Mouse (Mus musculus) monocyte, adult 5-6 weeks (primary cell): Measurements from ENCODE around the gene Olfr1388. TPM values are rescaled to one million over a fixed set of nuclear protein-coding genes. Genes with fewer than 3 reads are reported as not detected.
"Not testable (repeated sequence)": the region's sequence is repeated elsewhere in the genome, so short reads cannot be mapped to it uniquely, and the experiment has no call there.

Source experiments
- ATAC-seq: fragments of 153-309, 156-312 bp; replicated peaks from 2 replicates; pipeline ENCODE4 v1.8.0; 2017; ENCODE audit warnings: mild to moderate bottlenecking; ENCODE audit not compliant: low TSS enrichment, insufficient number of reproducible peaks, severe bottlenecking, poor library complexity, low FRiP score
- total RNA-seq: library from RNA; stranded (forward); fragments of 200-1000, 200-491, 200-594 nt; gene quantifications from 3 replicates; pipeline ENCODE4 v1.2.3, GENCODE M21; 2017

The Olfr1388 gene
- 0.68 TPM in 1 of 3 replicates, not detected in the others for total RNA-seq

- ATAC-seq, result no peak
Measured at GRCm38 (mm10) chr11:49436411-49436810, at the start of gene Olfr1388. Gene Olfr1388 (plus strand): TSS chr11:49436624.

DNA sequence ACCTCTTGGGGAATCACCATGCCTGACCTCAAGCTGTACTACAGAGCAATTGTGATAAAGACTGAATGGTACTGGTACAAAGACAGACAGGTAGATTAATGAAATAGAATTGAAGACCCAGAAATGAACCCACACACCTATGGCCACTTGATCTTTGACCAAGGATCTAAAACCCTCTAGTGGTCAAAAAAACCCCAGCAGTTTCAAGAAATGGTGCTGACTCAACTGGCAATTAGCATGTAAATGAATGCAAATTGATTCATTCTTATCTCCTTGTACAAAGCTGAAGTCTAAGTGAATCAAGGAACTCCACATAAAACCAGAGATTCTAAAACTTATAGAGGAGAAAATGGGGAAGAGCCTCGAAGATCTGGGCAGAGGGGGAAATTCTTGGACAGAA lies 43.7 kb upstream of the Olfr1388 start:
- not testable (repeated sequence) for ATAC-seq

- no peak for ATAC-seq
Measured at GRCm38 (mm10) chr11:49406784-49407183, 29.6 kb upstream of the Olfr1388 start.

DNA sequence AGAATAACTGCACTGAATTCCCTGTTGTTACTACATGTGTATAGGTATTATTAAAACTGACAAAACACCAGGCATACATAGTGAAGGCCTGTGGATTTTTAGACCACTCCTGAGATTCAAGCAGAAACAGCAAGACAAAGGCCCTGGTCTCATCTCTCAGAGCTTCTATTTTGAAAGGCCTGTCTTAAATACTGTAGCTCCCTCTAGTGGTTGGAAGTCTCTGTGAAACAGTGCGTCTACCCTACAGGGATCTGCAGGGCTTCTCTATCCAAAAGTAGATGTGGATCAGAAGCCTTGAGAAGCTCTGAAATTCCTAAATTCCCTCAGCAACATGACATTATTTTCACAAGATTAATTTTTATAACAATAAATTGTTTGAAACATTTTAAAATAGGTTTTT lies 25.9 kb upstream of the Olfr1388 start:
- ATAC-seq, result no peak

DNA sequence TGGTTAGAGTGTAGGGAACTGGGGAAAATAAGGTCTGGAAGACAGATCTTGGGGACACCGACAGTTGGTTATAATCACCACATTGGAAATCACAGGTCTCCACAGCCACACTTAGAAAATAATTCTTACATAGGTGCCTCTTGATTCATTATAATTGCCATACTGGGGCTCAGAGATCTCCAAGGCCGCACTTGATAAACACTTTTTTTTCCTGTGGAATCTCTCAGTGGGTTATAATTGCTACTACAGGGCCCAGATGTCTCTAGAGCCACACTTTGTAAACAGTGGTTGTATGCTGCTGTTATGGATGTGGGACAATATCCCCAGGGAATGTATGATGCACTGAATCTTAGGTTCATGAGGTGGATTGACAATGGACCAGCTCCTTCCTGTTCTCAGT lies 13.7 kb upstream of the Olfr1388 start, which contains the start of gene Olfr1389:
Gene Olfr1389 (plus strand): TSS at position 301 of the 400 bp plus-strand sequence.
- ATAC-seq, result no peak

DNA sequence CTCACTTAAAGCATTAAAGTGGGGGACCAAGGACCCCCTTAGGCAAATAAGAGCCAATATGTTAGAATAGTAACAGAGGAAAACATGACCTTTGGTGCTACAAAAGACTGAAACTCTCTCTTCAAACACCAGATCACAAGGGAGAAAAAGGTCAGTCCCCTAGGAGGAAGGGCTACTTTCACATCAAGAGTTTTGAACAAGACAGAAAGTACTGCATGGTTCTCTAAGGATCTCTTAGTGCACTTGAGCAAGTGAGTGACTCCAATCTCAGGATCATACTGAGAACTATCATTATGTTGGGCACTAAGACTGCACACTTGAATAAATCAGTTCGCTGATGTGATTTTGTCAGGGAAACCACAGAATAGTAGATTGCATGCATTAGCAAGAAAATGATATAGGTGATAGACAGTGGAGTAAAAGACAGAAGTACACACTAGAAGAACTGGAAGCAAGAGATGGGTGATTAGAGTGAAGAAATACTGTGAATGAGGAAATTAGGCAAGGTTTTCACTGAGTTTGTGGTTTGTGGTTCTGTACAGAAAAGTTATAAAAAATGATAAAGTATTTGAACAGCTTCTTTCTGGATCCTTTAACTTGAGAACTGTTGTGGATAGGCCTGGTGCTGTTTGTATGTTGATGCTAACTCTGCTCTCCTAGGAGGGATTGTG lies 11.0 kb upstream of the Olfr1388 start:
- ATAC-seq, result no peak

- no peak for ATAC-seq
Measured at GRCm38 (mm10) chr11:49429641-49430040, 6.8 kb upstream of the Olfr1388 start.

DNA sequence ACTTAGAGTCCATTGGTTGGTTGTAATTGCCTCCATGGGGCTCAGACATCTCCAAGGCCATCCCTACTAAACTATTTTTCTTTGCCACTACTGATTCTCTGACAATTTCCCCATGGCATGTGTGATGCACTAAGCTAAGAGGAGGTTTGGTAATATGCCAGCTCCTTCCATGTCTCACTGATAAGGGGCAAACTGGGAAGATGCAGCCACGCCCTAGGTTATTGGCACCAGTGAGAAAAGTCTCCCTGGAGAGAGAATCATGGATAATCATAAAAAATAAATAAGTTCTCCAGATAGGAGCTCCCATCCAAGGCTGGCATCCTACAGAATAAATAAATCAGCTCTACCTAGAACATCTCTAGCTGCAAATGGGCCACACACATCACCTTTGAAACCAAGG lies 18.6 kb downstream of the Olfr1388 start, which contains the start of gene Olfr1387:
Gene Olfr1387 (plus strand): TSS at position 301 of the 400 bp plus-strand sequence.
- ATAC-seq, result no peak

DNA sequence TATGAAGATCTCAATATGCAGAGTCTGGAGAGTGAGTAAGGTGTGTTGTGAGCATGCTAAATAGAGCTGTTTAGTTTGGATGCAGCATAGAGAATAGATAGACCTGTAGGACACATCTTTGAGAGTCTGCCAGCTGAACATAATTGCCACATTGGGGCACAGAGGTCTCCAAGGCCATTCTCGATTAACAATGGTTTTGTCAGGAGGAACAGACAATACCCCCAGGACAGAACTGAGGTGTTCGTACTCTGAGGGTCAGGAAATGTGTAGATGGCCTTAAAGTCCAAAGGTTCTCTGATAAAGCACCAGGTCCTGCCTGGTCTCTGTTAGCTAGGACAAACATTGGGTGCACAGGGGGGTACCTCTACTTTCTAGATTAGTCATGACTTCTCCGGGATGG lies 28.3 kb downstream of the Olfr1388 start, which contains the start of gene Olfr1386:
Gene Olfr1386 (plus strand): TSS at position 301 of the 400 bp plus-strand sequence.
- not testable (repeated sequence) for ATAC-seq

GRCm38 (mm10) chr11:49485973-49486372 lies 49.5 kb downstream of the Olfr1388 start:
- ATAC-seq, result no peak

DNA sequence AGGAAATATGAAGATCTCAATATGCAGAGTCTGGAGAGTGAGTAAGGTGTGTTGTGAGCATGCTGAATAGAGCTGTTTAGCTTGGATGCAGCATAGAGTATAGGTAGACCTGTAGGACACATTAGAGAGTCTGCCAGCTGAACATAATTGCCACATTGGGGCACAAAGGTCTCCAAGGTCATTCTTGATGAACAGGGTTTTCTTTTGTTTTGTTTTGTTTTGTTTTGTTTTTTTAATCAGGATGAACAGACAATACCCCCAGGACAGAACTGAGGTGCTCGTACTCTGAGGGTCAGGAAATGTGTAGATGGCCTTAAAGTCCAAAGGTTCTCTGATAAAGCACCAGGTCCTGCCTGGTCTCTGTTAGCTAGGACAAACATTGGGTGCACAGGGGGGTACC lies 52.3 kb downstream of the Olfr1388 start, which contains the start of gene Olfr1385:
Gene Olfr1385 (plus strand): TSS at position 301 of the 400 bp plus-strand sequence.
- not testable (repeated sequence) for ATAC-seq

Other genes with a start within 250 kb of the Olfr1388 start
- gene Btnl9, start 249.5 kb upstream of the Olfr1388 start, total RNA-seq, result 0.75 to 2.2 TPM (median 0.78 TPM) in 3 replicates
- gene Zfp62, start 233.3 kb upstream of the Olfr1388 start, total RNA-seq, result 96.4 to 134 TPM (median 134 TPM) in 3 replicates
- gene Mgat1, start 192.4 kb upstream of the Olfr1388 start, total RNA-seq, result 58.6 to 80.8 TPM (median 72.0 TPM) in 3 replicates
- 2.0 TPM in 1 of 3 replicates, not detected in the others for gene Olfr1393, start 158.3 kb upstream of the Olfr1388 start, total RNA-seq
- not detected in 3 replicates for gene Olfr1392, start 151.3 kb upstream of the Olfr1388 start, total RNA-seq
- not detected in 3 replicates for gene Olfr10, start 131.9 kb upstream of the Olfr1388 start, total RNA-seq
- not detected in 3 replicates for gene Olfr1391, start 113.9 kb upstream of the Olfr1388 start, total RNA-seq
- not detected in 3 replicates for gene Olfr1390, start 101.4 kb upstream of the Olfr1388 start, total RNA-seq
- not detected in 3 replicates for gene Olfr1389, start 13.6 kb upstream of the Olfr1388 start, total RNA-seq
- not detected in 3 replicates for gene Olfr1387, start 18.7 kb downstream of the Olfr1388 start, total RNA-seq
- not detected in 3 replicates for gene Olfr1386, start 28.4 kb downstream of the Olfr1388 start, total RNA-seq
- gene Olfr1385, start 52.4 kb downstream of the Olfr1388 start, total RNA-seq, result not detected in 3 replicates
- gene Olfr1384, start 70.1 kb downstream of the Olfr1388 start, total RNA-seq, result not detected in 3 replicates
- not detected in 3 replicates for gene Olfr1383, start 83.0 kb downstream of the Olfr1388 start, total RNA-seq
- 0.19 TPM in 1 of 3 replicates, not detected in the others for gene Olfr1382, start 91.6 kb downstream of the Olfr1388 start, total RNA-seq
- gene Olfr1381, start 106.8 kb downstream of the Olfr1388 start, total RNA-seq, result not detected in 3 replicates
- 0.32 TPM in 1 of 3 replicates, not detected in the others for gene Olfr1380, start 120.3 kb downstream of the Olfr1388 start, total RNA-seq
- 0.48 TPM in 1 of 3 replicates, not detected in the others for gene Flt4, start 172.6 kb downstream of the Olfr1388 start, total RNA-seq
- gene Scgb3a1, start 227.0 kb downstream of the Olfr1388 start, total RNA-seq, result not detected in 3 replicates